Mouse (Mus musculus) kidney, embryonic 14.5 days (tissue): ENCODE measurements at regions not wholly inside any gene's neighbourhood (a gene's known extent, or its start where the extent isn't known, plus 50 kb on each side); places are given as distances from the start of the nearest gene placed in this dataset.

Source experiments
- ATAC-seq: fragments of 200-750 bp; cut with Nextera tagmentation; 2 replicates; pipeline ENCODE4 v1.8.0; 2017; ENCODE audit warnings: moderate number of reproducible peaks, mild to moderate bottlenecking, moderate TSS enrichment, moderate library complexity; ENCODE audit not compliant: low FRiP score, low TSS enrichment
- H3K27ac ChIP-seq: fragments of 300-500 bp; sonication (generic); 2 replicates; pipeline ENCODE4 v1.5.1; 2014; ENCODE audit warnings: low read depth, mild to moderate bottlenecking, low read length, moderate library complexity, mixed read lengths
- H3K27me3 ChIP-seq: fragments of 300-500 bp; sonication (generic); 2 replicates; pipeline ENCODE4 v1.6.1; 2014; ENCODE audit warnings: mild to moderate bottlenecking, low read length; ENCODE audit not compliant: control insufficient read depth, insufficient read depth
- H3K36me3 ChIP-seq: fragments of 300-500 bp; sonication (generic); 2 replicates; pipeline ENCODE4 v1.6.1; 2014; ENCODE audit warnings: low read length, mixed read lengths; ENCODE audit not compliant: control insufficient read depth, insufficient read depth
- H3K4me1 ChIP-seq: fragments of 300-500 bp; sonication (generic); 2 replicates; pipeline ENCODE4 v1.6.1; 2014; ENCODE audit warnings: low read length, mixed read lengths; ENCODE audit not compliant: control insufficient read depth, insufficient read depth
- H3K4me2 ChIP-seq: fragments of 300-500 bp; sonication (generic); replicated peaks from 2 replicates; pipeline ENCODE4 v1.6.1; 2014; ENCODE audit warnings: low read depth, mild to moderate bottlenecking, low read length
- H3K4me3 ChIP-seq: fragments of 300-500 bp; sonication (generic); 2 replicates; pipeline ENCODE4 v1.5.1; 2014; ENCODE audit warnings: mild to moderate bottlenecking, low read length
- H3K9ac ChIP-seq: fragments of 300-500 bp; sonication (generic); 2 replicates; pipeline ENCODE4 v1.6.1; 2014; ENCODE audit warnings: low read depth, mild to moderate bottlenecking, low read length, moderate library complexity
- H3K9me3 ChIP-seq: fragments of 300-500 bp; sonication (generic); 2 replicates; pipeline ENCODE4 v1.6.1; 2016; ENCODE audit warnings: low read length; ENCODE audit not compliant: control insufficient read depth
- WGBS: fragments of 180-500 bp; shearing (Covaris S2); extraction: QIAGEN DNeasy Blood & Tissue Kit; methylation state at CpG from one replicate; pipeline ENCODE4 v1.1.7; 2014; 5-methylcytosine and 5-hydroxymethylcytosine counted together

- Histone ChIP-seq H3K27ac (no peak overlapping the region), H3K27me3 (no peaks in the 10 kb centered on the region), H3K4me1 (0 out of 2 replicates have a peak, but pooled peaks cover 3% of the 10 kb centered on the region), H3K36me3 (no peaks in the 10 kb centered on the region), H3K9me3 (no peaks in the 10 kb centered on the region), H3K4me2 (no peak overlapping the region), H3K9ac (no peak overlapping the region), H3K4me3 (no peak overlapping the region)
- ATAC-seq, result peak; percentile 62; the same call in 1 of the 2 replicates
- WGBS, result 56% methylated on average over 2 of the region's 2 CpGs
These were observed 197.5 kb downstream of the Mreg start for GRCm38 (mm10) chr1:72014580-72014979.

- H3K4me2 ChIP-seq, result no peak overlapping the region
- no peak overlapping the region for H3K27ac ChIP-seq
- 79% methylated on average over 7 of the region's 7 CpGs for WGBS
- H3K9me3 ChIP-seq, result no peaks in the 10 kb centered on the region
- ATAC-seq, result no peak
- H3K27me3 ChIP-seq, result no peaks in the 10 kb centered on the region
- no peaks in the 10 kb centered on the region for H3K36me3 ChIP-seq
- no peak overlapping the region for H3K4me3 ChIP-seq
- no peak overlapping the region for H3K9ac ChIP-seq
- H3K4me1 ChIP-seq, result 0 out of 2 replicates have a peak, but pooled peaks cover 3% of the 10 kb centered on the region
These were observed 198.2 kb downstream of the Mreg start for GRCm38 (mm10) chr1:72013863-72014262.

- H3K27me3 ChIP-seq, result no peaks in the 10 kb centered on the region
- no peak for ATAC-seq
- no peak overlapping the region for H3K9ac ChIP-seq
- H3K4me2 ChIP-seq, result no peak overlapping the region
- WGBS, result 78% methylated on average over 7 of the region's 7 CpGs
- no peak overlapping the region for H3K4me3 ChIP-seq
- H3K36me3 ChIP-seq, result no peaks in the 10 kb centered on the region
- H3K27ac ChIP-seq, result no peak overlapping the region
- 0 out of 2 replicates have a peak, but pooled peaks cover 3% of the 10 kb centered on the region for H3K4me1 ChIP-seq
- H3K9me3 ChIP-seq, result no peaks in the 10 kb centered on the region
These were observed 199.4 kb downstream of the Mreg start for GRCm38 (mm10) chr1:72012710-72013109.

GRCm38 (mm10) chr1:72009270-72009928 is 202.7 kb downstream of the Mreg start:
- WGBS, result 41% methylated on average over 7 of the region's 7 CpGs
- no peak for ATAC-seq
- H3K9ac ChIP-seq, result no peak overlapping the region
- H3K4me2 ChIP-seq, result no peak overlapping the region
- H3K27ac ChIP-seq, result no peak overlapping the region
- no peak overlapping the region for H3K4me3 ChIP-seq
- H3K36me3 ChIP-seq, result no peaks in the 10 kb centered on the region
- H3K27me3 ChIP-seq, result no peaks in the 10 kb centered on the region
- no peaks in the 10 kb centered on the region for H3K4me1 ChIP-seq
- no peaks in the 10 kb centered on the region for H3K9me3 ChIP-seq

GRCm38 (mm10) chr1:72006696-72007291 is 205.3 kb downstream of the Mreg start:
- Histone ChIP-seq H3K27ac (no peak overlapping the region), H3K4me2 (no peak overlapping the region), H3K4me3 (no peak overlapping the region), H3K4me1 (no peaks in the 10 kb centered on the region), H3K9me3 (no peaks in the 10 kb centered on the region), H3K9ac (no peak overlapping the region), H3K36me3 (no peaks in the 10 kb centered on the region), H3K27me3 (no peaks in the 10 kb centered on the region)
- no peak for ATAC-seq
- 70% methylated on average over 7 of the region's 7 CpGs for WGBS

- ATAC-seq, result no peak
- H3K4me3 ChIP-seq, result no peak overlapping the region
- H3K4me2 ChIP-seq, result no peak overlapping the region
- no peak overlapping the region for H3K27ac ChIP-seq
- no peak overlapping the region for H3K9ac ChIP-seq
- 31% methylated on average over 8 of the region's 8 CpGs for WGBS
- H3K4me1 ChIP-seq, result no peaks in the 10 kb centered on the region
- no peaks in the 10 kb centered on the region for H3K9me3 ChIP-seq
- no peaks in the 10 kb centered on the region for H3K27me3 ChIP-seq
- no peaks in the 10 kb centered on the region for H3K36me3 ChIP-seq
These were observed 206.2 kb downstream of the Mreg start for GRCm38 (mm10) chr1:72005956-72006355.

- no peak overlapping the region for H3K27ac ChIP-seq
- ATAC-seq, result no peak
- H3K27me3 ChIP-seq, result no peaks in the 10 kb centered on the region
- 70% methylated on average over 7 of the region's 7 CpGs for WGBS
- H3K9ac ChIP-seq, result no peak overlapping the region
- H3K4me2 ChIP-seq, result no peak overlapping the region
- H3K9me3 ChIP-seq, result no peaks in the 10 kb centered on the region
- no peaks in the 10 kb centered on the region for H3K36me3 ChIP-seq
- no peak overlapping the region for H3K4me3 ChIP-seq
- H3K4me1 ChIP-seq, result no peaks in the 10 kb centered on the region
These were observed 206.6 kb downstream of the Mreg start for GRCm38 (mm10) chr1:72005550-72005949.

- Histone ChIP-seq H3K4me2 (no peak overlapping the region), H3K27ac (no peak overlapping the region; the same call in 1 of the 2 replicates), H3K4me3 (no peak overlapping the region), H3K9ac (no peak overlapping the region), H3K27me3 (no peaks in the 10 kb centered on the region), H3K4me1 (no peaks in the 10 kb centered on the region), H3K36me3 (no peaks in the 10 kb centered on the region), H3K9me3 (no peaks in the 10 kb centered on the region)
- ATAC-seq, result peak; percentile 69
- WGBS, result 52% methylated on average over 14 of the region's 14 CpGs
These were observed 208.5 kb downstream of the Mreg start for GRCm38 (mm10) chr1:72003424-72004278.
